Mouse (Mus musculus): Measurements from ENCODE around the gene Pml.

DNA sequence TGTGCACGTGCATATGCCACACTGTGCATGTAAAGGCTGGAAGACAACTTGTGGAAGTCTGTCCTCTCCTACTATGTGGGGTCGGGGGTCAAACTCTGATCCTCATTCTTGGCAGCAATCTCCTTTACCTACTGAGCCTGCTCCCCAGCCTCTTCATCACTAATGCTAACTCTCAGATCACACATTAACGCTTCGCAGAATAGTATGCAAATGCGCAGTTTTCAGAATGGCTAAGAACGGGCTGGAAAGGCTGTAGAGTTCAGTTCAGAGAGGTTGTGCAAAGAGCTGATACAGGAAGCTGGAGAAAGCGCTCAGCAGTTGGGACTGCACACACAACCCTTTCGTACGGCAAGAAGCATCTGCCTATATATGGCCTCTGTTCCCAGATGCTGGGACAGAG lies 23.3 kb upstream of the Pml start:
- no peak for TF ChIP-seq GATA1 (IDR thresholded peaks at IDR 0.05; ENCODE audit: borderline replicate concordance, low read length)
- no peak for TF ChIP-seq FLI1 (IDR thresholded peaks at IDR 0.05; ENCODE audit: low read length)
